Comparison of ENCODE assay signal across 33 mouse cellular contexts in the genomic region with DNA sequence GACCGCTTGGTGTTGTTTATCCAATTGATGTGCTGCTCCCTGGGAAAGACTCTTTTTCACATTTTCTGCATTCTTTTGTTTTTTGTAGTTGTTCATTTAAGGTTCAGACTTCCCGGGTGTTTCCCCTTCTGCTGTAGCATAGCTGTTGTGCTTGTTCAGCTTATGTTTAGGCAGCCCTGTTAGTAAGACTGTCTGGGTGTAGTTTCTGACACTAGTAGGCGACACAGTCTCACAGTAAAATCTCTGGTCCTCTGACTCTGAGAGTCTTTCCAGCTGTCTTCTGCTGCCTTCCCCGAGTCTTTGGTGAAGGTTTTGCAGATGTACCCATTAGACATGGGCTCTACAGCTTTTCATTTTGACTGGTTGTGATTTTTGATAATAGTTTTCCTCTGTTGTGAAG.
DNase-seq lines count a peak whose midpoint lies in the region; ATAC-seq and TF ChIP-seq lines count a peak whose summit lies in the region.
"Had no signal": no experiment of that assay in that cellular context is flagged by ENCODE, and none has a peak within 500 bp of the region (broad histone marks: within the 10 kb centered on the region; RNA-seq: fewer than 3 reads in every experiment).

No protein-coding gene starts in this region.

- peak; percentile 38 for TF ChIP-seq CTCF in intestine, postnatal 0 days (IDR thresholded peaks at IDR 0.05; ENCODE audit: low read depth)

- ATAC-seq in intestine, postnatal 0 days = no peak
- ATAC-seq in intestine, embryonic 16.5 days = no peak
- ATAC-seq in hindbrain, embryonic 14.5 days (ENCODE audit: low FRiP score) = no peak
- ATAC-seq: forebrain, embryonic 14.5 days; midbrain, embryonic 15.5 days had no signal

- DNase-seq in A20 (ENCODE audit: low read depth, low spot score) = peak; percentile 6
- DNase-seq in embryo, embryonic 10 days (ENCODE audit: low spot score) = peak; percentile 5
- DNase-seq in hindbrain, embryonic 14.5 days (ENCODE audit: low spot score) = no peak
- DNase-seq in spleen, postnatal 14 days (ENCODE audit: low spot score in 2 of 2) = no peak
- DNase-seq in cerebellum, postnatal 25 days = no peak
- DNase-seq: adrenal gland, postnatal 25 days; cerebellum, adult 11-12 months; cerebellum, adult 9-11 months; gastrocnemius, postnatal 36 days; heart, postnatal 36 days; kidney, adult 18-20 months; kidney, postnatal 4 days; layer of hippocampus, postnatal 36 days; left cerebral cortex, postnatal 4 days; liver, embryonic 13.5 days; lung, adult 18-20 months; lung, postnatal 10 days; retina, postnatal 1 day; right cerebral cortex, postnatal 14 days; thymus, adult 18-20 months; thymus, postnatal 36 days had no signal

- H3K36me3 ChIP-seq in intestine, postnatal 0 days (ENCODE audit: control insufficient read depth, insufficient read depth) = no peaks in the 10 kb centered on the region
- H3K36me3 ChIP-seq in intestine, embryonic 16.5 days (ENCODE audit: control insufficient read depth, insufficient read depth, low read length) = no peaks in the 10 kb centered on the region
- no peaks in the 10 kb centered on the region for H3K36me3 ChIP-seq in hindbrain, embryonic 14.5 days (replicated peaks; ENCODE audit: control insufficient read depth, insufficient read depth)
- H3K36me3 ChIP-seq: embryonic facial prominence, embryonic 12.5 days; G1E; heart, embryonic 10.5 days; heart, embryonic 15.5 days; hindbrain, embryonic 12.5 days; kidney, embryonic 15.5 days; liver, embryonic 13.5 days; midbrain, embryonic 15.5 days; neural tube, embryonic 15.5 days had no signal

- H3K27me3 ChIP-seq in intestine, postnatal 0 days (replicated peaks; ENCODE audit: control insufficient read depth, insufficient read depth, low read length) = no peaks in the 10 kb centered on the region
- no peaks in the 10 kb centered on the region for H3K27me3 ChIP-seq in intestine, embryonic 16.5 days (replicated peaks; ENCODE audit: control insufficient read depth, insufficient read depth, low read length)
- no peaks in the 10 kb centered on the region for H3K27me3 ChIP-seq in hindbrain, embryonic 14.5 days (ENCODE audit: control insufficient read depth, insufficient read depth, low read length)
- H3K27me3 ChIP-seq: CH12.LX; embryonic facial prominence, embryonic 12.5 days; heart, embryonic 15.5 days; hindbrain, embryonic 12.5 days; kidney, embryonic 15.5 days; liver, embryonic 13.5 days; midbrain, embryonic 15.5 days; neural tube, embryonic 15.5 days had no signal

- H3K27ac ChIP-seq in intestine, postnatal 0 days (ENCODE audit: low read depth, low read length) = no peak overlapping the region
- H3K27ac ChIP-seq in intestine, embryonic 16.5 days (ENCODE audit: low read length) = no peak overlapping the region
- no peak overlapping the region for H3K27ac ChIP-seq in hindbrain, embryonic 14.5 days
- H3K27ac ChIP-seq: embryonic facial prominence, embryonic 12.5 days; heart, embryonic 10.5 days; heart, embryonic 15.5 days; hindbrain, embryonic 12.5 days; kidney, embryonic 15.5 days; liver, embryonic 13.5 days; midbrain, embryonic 15.5 days; neural tube, embryonic 15.5 days had no signal

- WGBS in intestine, postnatal 0 days = 56% methylated on average over 4 of the region's 4 CpGs
- WGBS in intestine, embryonic 16.5 days = 60% methylated on average over 4 of the region's 4 CpGs
- WGBS in hindbrain, embryonic 14.5 days = 77% methylated on average over 4 of the region's 4 CpGs

- no peak overlapping the region for H3K9ac ChIP-seq in intestine, postnatal 0 days (ENCODE audit: low read depth, low read length)
- H3K9ac ChIP-seq in intestine, embryonic 16.5 days (ENCODE audit: low read depth, low read length) = no peak overlapping the region
- no peak overlapping the region for H3K9ac ChIP-seq in hindbrain, embryonic 14.5 days
- H3K9ac ChIP-seq: embryonic facial prominence, embryonic 12.5 days; heart, embryonic 15.5 days; hindbrain, embryonic 12.5 days; kidney, embryonic 15.5 days; liver, embryonic 13.5 days; midbrain, embryonic 15.5 days; neural tube, embryonic 15.5 days had no signal

- H3K4me1 ChIP-seq in intestine, postnatal 0 days (replicated peaks; ENCODE audit: control insufficient read depth, insufficient read depth, low read length) = no peaks in the 10 kb centered on the region
- no peaks in the 10 kb centered on the region for H3K4me1 ChIP-seq in intestine, embryonic 16.5 days (ENCODE audit: control insufficient read depth, insufficient read depth, low read length)
- H3K4me1 ChIP-seq in hindbrain, embryonic 14.5 days (replicated peaks; ENCODE audit: control insufficient read depth, insufficient read depth, low read length) = no peaks in the 10 kb centered on the region
- H3K4me1 ChIP-seq: embryonic facial prominence, embryonic 12.5 days; heart, embryonic 10.5 days; heart, embryonic 15.5 days; hindbrain, embryonic 12.5 days; kidney, embryonic 15.5 days; liver, embryonic 13.5 days; midbrain, embryonic 15.5 days; neural tube, embryonic 15.5 days had no signal

- H3K9me3 ChIP-seq in intestine, postnatal 0 days (ENCODE audit: control insufficient read depth) = no peaks in the 10 kb centered on the region
- H3K9me3 ChIP-seq in intestine, embryonic 16.5 days (ENCODE audit: control insufficient read depth, low read length) = no peaks in the 10 kb centered on the region
- no peaks in the 10 kb centered on the region for H3K9me3 ChIP-seq in hindbrain, embryonic 14.5 days (ENCODE audit: control insufficient read depth, low read length)
- H3K9me3 ChIP-seq: embryonic facial prominence, embryonic 12.5 days; heart, embryonic 10.5 days; heart, embryonic 15.5 days; hindbrain, embryonic 12.5 days; kidney, embryonic 15.5 days; liver, embryonic 13.5 days; midbrain, embryonic 15.5 days; neural tube, embryonic 15.5 days had no signal

- H3K4me3 ChIP-seq in intestine, postnatal 0 days (ENCODE audit: low read depth, low read length) = no peak overlapping the region
- no peak overlapping the region for H3K4me3 ChIP-seq in intestine, embryonic 16.5 days (ENCODE audit: low read length)
- H3K4me3 ChIP-seq in hindbrain, embryonic 14.5 days (replicated peaks; ENCODE audit: low read length) = no peak overlapping the region
- H3K4me3 ChIP-seq: embryonic facial prominence, embryonic 12.5 days; heart, embryonic 10.5 days; heart, embryonic 15.5 days; hindbrain, embryonic 12.5 days; kidney, embryonic 15.5 days; liver, embryonic 13.5 days; midbrain, embryonic 15.5 days; neural tube, embryonic 15.5 days had no signal

- H3K4me2 ChIP-seq in intestine, postnatal 0 days (replicated peaks; ENCODE audit: low read depth) = no peak overlapping the region
- no peak overlapping the region for H3K4me2 ChIP-seq in intestine, embryonic 16.5 days (ENCODE audit: low read depth, low read length)
- H3K4me2 ChIP-seq in hindbrain, embryonic 14.5 days (replicated peaks) = no peak overlapping the region
- H3K4me2 ChIP-seq: embryonic facial prominence, embryonic 12.5 days; heart, embryonic 15.5 days; hindbrain, embryonic 12.5 days; kidney, embryonic 15.5 days; liver, embryonic 13.5 days; midbrain, embryonic 15.5 days; neural tube, embryonic 15.5 days had no signal

Comparison
In these comparisons a context has a peak if more than half of its experiments do, and no peak if none do; other contexts are left out.
1. DNase-seq: peak in A20 (single experiment) and embryo, embryonic 10 days (single experiment); none in hindbrain, embryonic 14.5 days (single experiment), spleen, postnatal 14 days (0 of 2) and cerebellum, postnatal 25 days (0 of 2).